Mouse (Mus musculus): Measurements from ENCODE around the gene Wdfy4.

The Wdfy4 gene

GRCm38 (mm10) chr14:33189849-33190423 is 4.6 kb upstream of the Wdfy4 start:
- no peak for DNase-seq

- DNase-seq = no peak
Observed at GRCm38 (mm10) chr14:33189230-33189629, 3.9 kb upstream of the Wdfy4 start.

GRCm38 (mm10) chr14:33187201-33187600 is 1.9 kb upstream of the Wdfy4 start:
- no peak for DNase-seq

GRCm38 (mm10) chr14:33180102-33180501 is 5.2 kb downstream of the Wdfy4 start:
- no peak for DNase-seq

- DNase-seq = peak; percentile 19 to 41
Observed at GRCm38 (mm10) chr14:33175059-33175821, 10.1 kb downstream of the Wdfy4 start.

- no peak for DNase-seq
Observed at GRCm38 (mm10) chr14:33171942-33172341, 13.4 kb downstream of the Wdfy4 start.

GRCm38 (mm10) chr14:33168750-33169149 is 16.6 kb downstream of the Wdfy4 start:
- no peak for DNase-seq

- no peak for DNase-seq
Observed at GRCm38 (mm10) chr14:33162238-33162637, 23.1 kb downstream of the Wdfy4 start.

GRCm38 (mm10) chr14:33158268-33158667 is 27.0 kb downstream of the Wdfy4 start:
- DNase-seq = no peak

GRCm38 (mm10) chr14:33152941-33153340 is 32.4 kb downstream of the Wdfy4 start:
- peak; percentile 12 for DNase-seq

- peak in 1 of 2 experiments; percentile 5 for DNase-seq
Observed at GRCm38 (mm10) chr14:33146287-33146686, 39.0 kb downstream of the Wdfy4 start.

GRCm38 (mm10) chr14:33136843-33137242 is 48.5 kb downstream of the Wdfy4 start:
- DNase-seq = no peak

- no peak for DNase-seq
Observed at GRCm38 (mm10) chr14:33135170-33135569, 50.1 kb downstream of the Wdfy4 start.

GRCm38 (mm10) chr14:33131044-33131758 is 54.1 kb downstream of the Wdfy4 start:
- DNase-seq = no peak

GRCm38 (mm10) chr14:33116590-33116989 is 68.7 kb downstream of the Wdfy4 start:
- DNase-seq = no peak

GRCm38 (mm10) chr14:33104809-33105208 is 80.5 kb downstream of the Wdfy4 start:
- peak in 1 of 2 experiments; percentile 7 for DNase-seq

GRCm38 (mm10) chr14:33101609-33102008 is 83.7 kb downstream of the Wdfy4 start:
- DNase-seq = no peak

- DNase-seq = no peak
Observed at GRCm38 (mm10) chr14:33099926-33100325, 85.4 kb downstream of the Wdfy4 start.

GRCm38 (mm10) chr14:33099111-33099510 is 86.2 kb downstream of the Wdfy4 start:
- no peak for DNase-seq

- DNase-seq = no peak
Observed at GRCm38 (mm10) chr14:33096462-33096861, 88.8 kb downstream of the Wdfy4 start.

GRCm38 (mm10) chr14:33083326-33083725 is 102.0 kb downstream of the Wdfy4 start:
- no peak for DNase-seq

- peak; percentile 29 to 35 for DNase-seq
Observed at GRCm38 (mm10) chr14:33082301-33082700, 103.0 kb downstream of the Wdfy4 start.

- DNase-seq = peak; percentile 50 to 58
Observed at GRCm38 (mm10) chr14:33081370-33081860, 103.9 kb downstream of the Wdfy4 start.

GRCm38 (mm10) chr14:33078596-33078995 is 106.7 kb downstream of the Wdfy4 start:
- DNase-seq = no peak

Measured in cerebellum, adult 18-20 months (tissue).